Mouse (Mus musculus): ENCODE data around the gene Slc38a4. TPM values are rescaled to one million over a fixed set of nuclear protein-coding genes. Genes with fewer than 3 reads are reported as not detected.

The Slc38a4 gene
- 0.79 TPM for polyA plus RNA-seq (2015; fragmentation: Illumina TruSeq; extraction: RNeasy Lipid Tissue Mini Kit (QIAGEN cat#74804); ENCODE audit: low read depth, low replicate concordance)

GRCm38 (mm10) chr15:97055794-97056193 is at the start of gene Slc38a4:
Gene Slc38a4 (minus strand): TSS chr15:97055956.

Other genes starting within 250 kb of the Slc38a4 start
- gene Pced1b, start 191.2 kb upstream of the Slc38a4 start, polyA plus RNA-seq (2015; fragmentation: Illumina TruSeq; extraction: RNeasy Lipid Tissue Mini Kit (QIAGEN cat#74804); ENCODE audit: low read depth, low replicate concordance) = 5.1 TPM
- 11.5 TPM for gene Amigo2, start 191.3 kb upstream of the Slc38a4 start, polyA plus RNA-seq (2015; fragmentation: Illumina TruSeq; extraction: RNeasy Lipid Tissue Mini Kit (QIAGEN cat#74804); ENCODE audit: low read depth, low replicate concordance)